Mouse (Mus musculus) G1E (cell line): Measurements from ENCODE around the gene Acsl1. TPM values are rescaled to one million over a fixed set of nuclear protein-coding genes. Genes with fewer than 3 reads are reported as not detected.
"Not testable (repeated sequence)": the region's sequence is repeated elsewhere in the genome, so short reads cannot be mapped to it uniquely, and the experiment has no call there.

Experiments
- ATAC-seq: 2 replicates; pipeline ENCODE4 v1.8.0; 2016; ENCODE audit warnings: mild to moderate bottlenecking; ENCODE audit not compliant: insufficient number of reproducible peaks, poor library complexity, low FRiP score, severe bottlenecking; ENCODE audit errors: extremely low read depth
- DNase-seq: peaks from one replicate; pipeline ENCODE4 v3.0.0; 2012; ENCODE audit warnings: low spot score
- H3K27me3 ChIP-seq: 2 replicates; pipeline ENCODE4 v1.6.1; 2012; ENCODE audit warnings: mild to moderate bottlenecking, low read length, inconsistent platforms; ENCODE audit not compliant: insufficient read depth
- H3K36me3 ChIP-seq: replicated peaks from 2 replicates; pipeline ENCODE3; 2012; ENCODE audit warnings: mild to moderate bottlenecking, inconsistent platforms
- H3K4me1 ChIP-seq: 2 replicates; pipeline ENCODE4 v1.6.1; 2012; ENCODE audit warnings: low read depth, low read length, inconsistent platforms, mixed read lengths; ENCODE audit not compliant: insufficient read depth
- H3K4me3 ChIP-seq: 2 replicates; pipeline ENCODE4 v1.5.1; 2012; ENCODE audit warnings: low read depth, mild to moderate bottlenecking, inconsistent platforms, low read length, moderate library complexity, mixed read lengths
- H3K9me3 ChIP-seq: replicated peaks from 2 replicates; pipeline ENCODE4 v1.6.1; 2012; ENCODE audit warnings: inconsistent platforms
- CTCF ChIP-seq: IDR thresholded peaks from 2 replicates; pipeline ENCODE4 v1.5.1; 2012; ENCODE audit warnings: low read depth, low read length, inconsistent platforms, mixed read lengths
- GATA1 ChIP-seq: IDR thresholded peaks from 2 replicates; pipeline ENCODE4 v1.6.1; 2012; ENCODE audit warnings: borderline replicate concordance, low read length, inconsistent platforms, mixed read lengths
- GATA2 ChIP-seq: IDR thresholded peaks from 2 replicates; pipeline ENCODE4 v1.6.1; 2012; ENCODE audit warnings: low read depth, low read length, inconsistent platforms, borderline replicate concordance
- POLR2AphosphoS5 ChIP-seq: IDR thresholded peaks from 2 replicates; pipeline ENCODE4 v1.6.1; 2012; ENCODE audit warnings: low read depth, low read length, inconsistent platforms; ENCODE audit not compliant: insufficient replicate concordance
- TAL1 ChIP-seq: conservative IDR thresholded peaks from 2 replicates; pipeline ENCODE4 v1.6.1; 2012; ENCODE audit warnings: low read depth, low read length, inconsistent platforms, mixed read lengths
- polyA plus RNA-seq: library from polyadenylated mRNA; stranded (reverse); fragments of >175 nt; gene quantifications from 2 replicates; pipeline ENCODE4 v1.2.3, GENCODE M21; 2012
- total RNA-seq, 2 experiments: library from RNA; stranded (forward) in 1 of 2; stranded (reverse) in 1 of 2; fragments of 200-1000 nt in 1 of 2; fragments of >200 nt in 1 of 2; fragmentation: Nextera tagmentation in 1 of 2; gene quantifications; 2 replicates each; pipeline ENCODE4 v1.2.3; 2014 to 2017

Gene Acsl1
- total and polyA plus RNA-seq, 3 experiments, result 27.0 to 143 (median 48.6) TPM

- Histone ChIP-seq H3K4me3 (no peak overlapping the region), H3K36me3 (peaks cover 92% of the 10 kb centered on the region), H3K4me1 (peaks cover 69% of the 10 kb centered on the region), H3K9me3 (no peaks in the 10 kb centered on the region), H3K27me3 (no peaks in the 10 kb centered on the region)
- ATAC-seq (no peak), DNase-seq (no peak)
- no peak for TF ChIP-seq GATA2
- no peak for TF ChIP-seq POLR2AphosphoS5
- TF ChIP-seq TAL1, result no peak
- TF ChIP-seq GATA1, result no peak
- no peak for TF ChIP-seq CTCF
Observed at GRCm38 (mm10) chr8:46570673-46571072, 99.8 kb downstream of the Acsl1 start.

- H3K9me3 ChIP-seq, result no peaks in the 10 kb centered on the region
- H3K36me3 ChIP-seq, result peaks cover 89% of the 10 kb centered on the region
- peaks cover 68% of the 10 kb centered on the region for H3K4me1 ChIP-seq
- no peaks in the 10 kb centered on the region for H3K27me3 ChIP-seq
- no peak for DNase-seq
- ATAC-seq, result no peak
- H3K4me3 ChIP-seq, result no peak overlapping the region
- TF ChIP-seq CTCF (no peak), POLR2AphosphoS5 (no peak), GATA1 (no peak), TAL1 (no peak), GATA2 (no peak)
Observed at GRCm38 (mm10) chr8:46573446-46573845, 102.6 kb downstream of the Acsl1 start.

GRCm38 (mm10) chr8:46573964-46574363 lies 103.1 kb downstream of the Acsl1 start:
- ATAC-seq, result no peak
- peaks cover 64% of the 10 kb centered on the region for H3K4me1 ChIP-seq

GRCm38 (mm10) chr8:46578794-46579193 lies 108.0 kb downstream of the Acsl1 start:
- Histone ChIP-seq H3K9me3 (no peaks in the 10 kb centered on the region), H3K36me3 (peaks cover 90% of the 10 kb centered on the region), H3K4me1 (peaks cover 52% of the 10 kb centered on the region), H3K27me3 (no peaks in the 10 kb centered on the region), H3K4me3 (no peak overlapping the region)
- ATAC-seq (no peak), DNase-seq (no peak)
- no peak for TF ChIP-seq POLR2AphosphoS5
- TF ChIP-seq GATA2, result no peak

More at GRCm38 (mm10) chr8:46573964-46574363, 103.1 kb downstream of the Acsl1 start:
- Histone ChIP-seq H3K4me3 (no peak overlapping the region), H3K9me3 (no peaks in the 10 kb centered on the region), H3K36me3 (peaks cover 90% of the 10 kb centered on the region), H3K27me3 (no peaks in the 10 kb centered on the region)
- TF ChIP-seq TAL1 (no peak), CTCF (no peak), GATA2 (no peak), POLR2AphosphoS5 (no peak), GATA1 (no peak)
- DNase-seq, result no peak

- H3K9me3 ChIP-seq, ATAC-seq, H3K4me3 ChIP-seq, DNase-seq, H3K27me3 ChIP-seq: not testable (repeated sequence)
- Histone ChIP-seq H3K4me1 (peaks cover 56% of the 10 kb centered on the region), H3K36me3 (peaks cover 59% of the 10 kb centered on the region)
Observed at GRCm38 (mm10) chr8:46584328-46584727, 113.5 kb downstream of the Acsl1 start.

- ATAC-seq (no peak), DNase-seq (no peak)
- no peaks in the 10 kb centered on the region for H3K27me3 ChIP-seq
- no peaks in the 10 kb centered on the region for H3K9me3 ChIP-seq
- peaks cover 54% of the 10 kb centered on the region for H3K36me3 ChIP-seq
- no peak overlapping the region for H3K4me3 ChIP-seq
- no peak for TF ChIP-seq CTCF
- no peak for TF ChIP-seq GATA1
- no peak for TF ChIP-seq GATA2
- no peak for TF ChIP-seq POLR2AphosphoS5
- TF ChIP-seq TAL1, result no peak
- H3K4me1 ChIP-seq, result peaks cover 65% of the 10 kb centered on the region
Observed at GRCm38 (mm10) chr8:46585576-46585975, 114.7 kb downstream of the Acsl1 start.

Other genes with a start within 250 kb of the Acsl1 start
- not detected in 2 replicates for gene Helt, start 176.4 kb upstream of the Acsl1 start, total RNA-seq (2014; fragmentation: Nextera tagmentation)
- gene Helt, start 176.4 kb upstream of the Acsl1 start, total RNA-seq (2017), result 0.38 TPM in 1 of 2 replicates, not detected in the other
- gene Helt, start 176.4 kb upstream of the Acsl1 start, polyA plus RNA-seq, result not detected in 2 replicates
- gene Cenpu, start 81.0 kb downstream of the Acsl1 start, total RNA-seq (2014; fragmentation: Nextera tagmentation), result 59.2 and 73.6 TPM in 2 replicates
- 72.1 and 94.1 TPM in 2 replicates for gene Cenpu, start 81.0 kb downstream of the Acsl1 start, total RNA-seq (2017)
- 16.4 and 18.3 TPM in 2 replicates for gene Cenpu, start 81.0 kb downstream of the Acsl1 start, polyA plus RNA-seq
- 137 and 150 TPM in 2 replicates for gene Primpol, start 146.2 kb downstream of the Acsl1 start, total RNA-seq (2014; fragmentation: Nextera tagmentation)
- 39.6 and 44.2 TPM in 2 replicates for gene Primpol, start 146.2 kb downstream of the Acsl1 start, total RNA-seq (2017)
- gene Primpol, start 146.2 kb downstream of the Acsl1 start, polyA plus RNA-seq, result 2.3 and 5.3 TPM in 2 replicates
- gene Casp3, start 146.3 kb downstream of the Acsl1 start, total RNA-seq (2014; fragmentation: Nextera tagmentation), result 101 and 102 TPM in 2 replicates
- 364 and 390 TPM in 2 replicates for gene Casp3, start 146.3 kb downstream of the Acsl1 start, total RNA-seq (2017)
- 23.9 and 38.8 TPM in 2 replicates for gene Casp3, start 146.3 kb downstream of the Acsl1 start, polyA plus RNA-seq